Mouse (Mus musculus) heart, embryonic 15.5 days (tissue): ENCODE data around the gene Eif4g2. TPM values are rescaled to one million over a fixed set of nuclear protein-coding genes. Genes with fewer than 3 reads are reported as not detected.

Experiments used
- ATAC-seq: fragments of 200-750 bp; cut with Nextera tagmentation; replicated peaks from 2 replicates; pipeline ENCODE4 v1.8.0; 2017; ENCODE audit warnings: low read depth, moderate TSS enrichment; ENCODE audit not compliant: insufficient number of reproducible peaks, insufficient read depth, low FRiP score
- H3K27ac ChIP-seq: fragments of 300-500 bp; sonication (generic); 2 replicates; pipeline ENCODE4 v1.5.1; 2015; ENCODE audit warnings: mild to moderate bottlenecking, inconsistent platforms
- H3K27me3 ChIP-seq: fragments of 300-500 bp; sonication (generic); 2 replicates; pipeline ENCODE4 v1.6.1; 2015; ENCODE audit warnings: inconsistent platforms
- H3K36me3 ChIP-seq: fragments of 300-500 bp; sonication (generic); 2 replicates; pipeline ENCODE4 v1.6.1; 2015; ENCODE audit warnings: mild to moderate bottlenecking, inconsistent platforms
- H3K4me1 ChIP-seq: fragments of 300-500 bp; sonication (generic); replicated peaks from 2 replicates; pipeline ENCODE4 v1.6.1; 2015; ENCODE audit warnings: inconsistent platforms
- H3K4me2 ChIP-seq: fragments of 300-500 bp; sonication (generic); 2 replicates; pipeline ENCODE4 v1.6.1; 2015; ENCODE audit warnings: inconsistent platforms, mild to moderate bottlenecking, moderate library complexity
- H3K4me3 ChIP-seq: fragments of 300-500 bp; sonication (generic); 2 replicates; pipeline ENCODE4 v1.5.1; 2015; ENCODE audit warnings: mild to moderate bottlenecking, inconsistent platforms
- H3K9ac ChIP-seq: fragments of 300-500 bp; sonication (generic); 2 replicates; pipeline ENCODE4 v1.6.1; 2015; ENCODE audit warnings: mild to moderate bottlenecking, inconsistent platforms
- H3K9me3 ChIP-seq: fragments of 300-500 bp; sonication (generic); replicated peaks from 2 replicates; pipeline ENCODE4 v1.6.1; 2016; ENCODE audit warnings: inconsistent platforms
- WGBS: fragments of 180-500 bp; shearing (Covaris S2); methylation state at CpG from one replicate; pipeline ENCODE4 v1.1.7; 2015; ENCODE audit warnings: mixed read lengths; 5-methylcytosine and 5-hydroxymethylcytosine counted together
- polyA plus RNA-seq: library from polyadenylated mRNA; unstranded; fragments of >200 nt; fragmentation: Nextera tagmentation; extraction: Ambion mirVana; gene quantifications from 2 replicates; pipeline ENCODE4 v1.2.1, GENCODE M21; 2015

Gene Eif4g2
- polyA plus RNA-seq, 1 experiment from 2014 or later = 528 TPM

GRCm38 (mm10) chr7:111069439-111070166, 13.2 kb downstream of the Eif4g2 start:
- no peak overlapping the region for H3K4me3 ChIP-seq

GRCm38 (mm10) chr7:111068181-111068580, 14.6 kb downstream of the Eif4g2 start:
- H3K4me3 ChIP-seq = no peak overlapping the region
- 0 out of 2 replicates have a peak, but pooled peaks cover 3% of the 10 kb centered on the region for H3K9me3 ChIP-seq
- H3K4me1 ChIP-seq = no peaks in the 10 kb centered on the region
- 70% methylated on average over 3 of the region's 3 CpGs for WGBS
- H3K36me3 ChIP-seq = peaks cover 56% of the 10 kb centered on the region
- ATAC-seq = 0 out of 2 replicates have a peak, but pooled peaks have one; percentile 22
- no peaks in the 10 kb centered on the region for H3K27me3 ChIP-seq
- no peak overlapping the region for H3K9ac ChIP-seq
- no peak overlapping the region for H3K27ac ChIP-seq
- H3K4me2 ChIP-seq = no peak overlapping the region

More at GRCm38 (mm10) chr7:111069439-111070166, 13.2 kb downstream of the Eif4g2 start:
- H3K36me3 ChIP-seq = peaks cover 68% of the 10 kb centered on the region
- peaks cover 8% of the 10 kb centered on the region; the same call in 1 of the 2 replicates for H3K4me1 ChIP-seq
- ATAC-seq = 0 out of 2 replicates have a peak, but pooled peaks have one; percentile 14
- H3K27ac ChIP-seq = peak overlapping the region; percentile 9; the same call in 1 of the 2 replicates
- H3K9me3 ChIP-seq = 0 out of 2 replicates have a peak, but pooled peaks cover 3% of the 10 kb centered on the region
- no peaks in the 10 kb centered on the region for H3K27me3 ChIP-seq
- H3K4me2 ChIP-seq = no peak overlapping the region
- no peak overlapping the region for H3K9ac ChIP-seq
- 91% methylated on average over 7 of the region's 7 CpGs for WGBS

DNA sequence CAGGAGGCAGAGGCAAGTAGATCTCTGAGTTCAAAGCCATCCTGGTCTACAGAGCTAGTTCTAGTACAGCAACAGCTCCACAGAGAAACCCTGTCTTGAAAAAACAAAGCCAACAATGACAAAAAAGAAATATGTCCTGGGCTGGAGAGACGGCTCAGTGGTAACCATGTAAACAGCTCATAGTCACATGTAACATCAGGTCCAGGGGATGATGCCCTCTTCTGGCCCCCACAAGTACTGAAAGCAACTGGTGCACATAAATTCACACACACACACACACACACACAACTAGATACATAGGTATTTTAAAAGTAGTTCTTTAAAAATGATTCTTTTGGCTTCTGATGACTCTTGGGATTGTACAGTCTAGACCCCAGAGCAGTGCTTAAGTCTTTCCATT, 19.9 kb downstream of the Eif4g2 start:
- no peak overlapping the region for H3K4me2 ChIP-seq
- no peak overlapping the region for H3K4me3 ChIP-seq
- 95% methylated on average over 1 of the region's 1 CpGs for WGBS
- H3K27me3 ChIP-seq = no peaks in the 10 kb centered on the region
- no peak overlapping the region for H3K9ac ChIP-seq
- peaks cover 6% of the 10 kb centered on the region for H3K36me3 ChIP-seq
- H3K9me3 ChIP-seq = 0 out of 2 replicates have a peak, but pooled peaks cover 3% of the 10 kb centered on the region
- H3K4me1 ChIP-seq = no peaks in the 10 kb centered on the region
- no peak for ATAC-seq
- H3K27ac ChIP-seq = no peak overlapping the region

GRCm38 (mm10) chr7:111059527-111059926, 23.3 kb downstream of the Eif4g2 start:
- ATAC-seq = no peak
- Histone ChIP-seq H3K27ac (no peak overlapping the region), H3K9ac (no peak overlapping the region), H3K4me1 (peaks cover 17% of the 10 kb centered on the region), H3K4me2 (no peak overlapping the region), H3K4me3 (no peak overlapping the region), H3K27me3 (no peaks in the 10 kb centered on the region), H3K36me3 (peaks cover 10% of the 10 kb centered on the region; the same call in 1 of the 2 replicates), H3K9me3 (no peaks in the 10 kb centered on the region)
- 72% methylated on average over 5 of the region's 5 CpGs for WGBS

- no peak overlapping the region for H3K4me2 ChIP-seq
- H3K4me1 ChIP-seq = peaks cover 25% of the 10 kb centered on the region
- peaks cover 43% of the 10 kb centered on the region for H3K36me3 ChIP-seq
- no peak; the same call in 1 of the 2 replicates for ATAC-seq
- H3K4me3 ChIP-seq = no peak overlapping the region
- no peak overlapping the region for H3K9ac ChIP-seq
- no peaks in the 10 kb centered on the region for H3K27me3 ChIP-seq
- WGBS = 31% methylated on average over 3 of the region's 3 CpGs
- no peaks in the 10 kb centered on the region for H3K9me3 ChIP-seq
- H3K27ac ChIP-seq = peak overlapping the region; percentile 79
Measured at GRCm38 (mm10) chr7:111055984-111056657, 26.7 kb downstream of the Eif4g2 start.

DNA sequence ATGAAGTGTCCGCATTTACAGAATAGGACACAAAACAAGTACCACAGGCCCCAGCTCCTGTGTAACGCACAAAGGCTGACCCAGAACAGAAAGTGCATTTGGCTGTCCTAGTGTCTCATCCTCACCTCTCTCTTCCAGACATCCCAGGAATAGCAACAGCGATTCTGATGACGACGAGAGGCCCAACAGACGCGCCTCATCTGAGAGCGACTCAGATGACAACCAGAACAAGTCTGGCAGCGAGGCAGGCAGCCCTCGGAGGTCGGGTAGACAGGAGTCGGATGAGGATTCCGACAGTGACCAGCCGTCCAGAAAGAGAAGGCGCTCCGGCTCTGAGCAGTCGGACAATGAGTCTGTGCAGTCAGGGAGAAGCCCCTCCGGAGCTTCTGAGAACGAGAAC, 27.6 kb downstream of the Eif4g2 start:
- Histone ChIP-seq H3K4me3 (no peak overlapping the region), H3K27me3 (no peaks in the 10 kb centered on the region), H3K9ac (no peak overlapping the region), H3K9me3 (no peaks in the 10 kb centered on the region), H3K4me1 (peaks cover 25% of the 10 kb centered on the region), H3K36me3 (peaks cover 52% of the 10 kb centered on the region), H3K4me2 (0 out of 2 replicates have a peak overlapping the region, but pooled peaks have one; percentile 2), H3K27ac (peak overlapping the region; percentile 79)
- 42% methylated on average over 19 of the region's 19 CpGs for WGBS
- ATAC-seq = peak; percentile 64; the same call in 1 of the 2 replicates

GRCm38 (mm10) chr7:111049652-111050421, 33.0 kb downstream of the Eif4g2 start:
- H3K4me3 ChIP-seq = no peak overlapping the region
- H3K36me3 ChIP-seq = peaks cover 97% of the 10 kb centered on the region
- H3K27me3 ChIP-seq = no peaks in the 10 kb centered on the region
- WGBS = 54% methylated on average over 6 of the region's 6 CpGs
- no peak overlapping the region for H3K27ac ChIP-seq
- no peak overlapping the region for H3K4me2 ChIP-seq
- no peak overlapping the region for H3K9ac ChIP-seq
- peaks cover 11% of the 10 kb centered on the region for H3K4me1 ChIP-seq
- no peak; the same call in 1 of the 2 replicates for ATAC-seq
- no peaks in the 10 kb centered on the region for H3K9me3 ChIP-seq

DNA sequence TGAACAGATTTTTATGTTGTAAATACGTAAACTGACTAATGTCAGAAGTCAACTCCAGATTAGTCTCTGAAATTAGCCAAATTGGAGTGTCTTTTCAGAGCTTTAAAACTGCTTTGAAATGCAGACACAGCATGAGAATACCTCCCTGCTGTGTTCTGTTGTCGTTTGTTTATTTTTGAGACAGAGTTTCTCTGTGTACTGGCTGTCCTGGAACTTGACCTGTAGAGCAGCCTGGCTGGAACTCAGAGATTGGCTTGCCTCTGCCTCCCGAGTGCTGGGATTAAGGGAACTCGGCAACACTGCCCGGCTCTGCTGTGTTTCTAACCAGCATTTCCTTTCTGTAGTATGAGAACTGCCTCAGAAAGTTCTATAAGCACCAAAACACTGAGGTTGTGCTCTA, 33.9 kb downstream of the Eif4g2 start:
- H3K36me3 ChIP-seq = peaks cover 97% of the 10 kb centered on the region
- H3K9me3 ChIP-seq = no peaks in the 10 kb centered on the region
- no peak overlapping the region for H3K9ac ChIP-seq
- H3K4me1 ChIP-seq = peaks cover 1% of the 10 kb centered on the region
- H3K27ac ChIP-seq = no peak overlapping the region
- H3K27me3 ChIP-seq = no peaks in the 10 kb centered on the region
- 86% methylated on average over 5 of the region's 5 CpGs for WGBS
- H3K4me3 ChIP-seq = no peak overlapping the region
- H3K4me2 ChIP-seq = no peak overlapping the region
- ATAC-seq = no peak

- Histone ChIP-seq H3K4me2 (peak overlapping the region; percentile 75), H3K4me1 (peaks cover 20% of the 10 kb centered on the region), H3K9me3 (no peaks in the 10 kb centered on the region), H3K4me3 (peak overlapping the region; percentile 88), H3K9ac (peak overlapping the region; percentile 83), H3K36me3 (peaks cover 14% of the 10 kb centered on the region), H3K27ac (peak overlapping the region; percentile 98), H3K27me3 (no peaks in the 10 kb centered on the region)
- under 1% methylated on average over 29 of the region's 29 CpGs for WGBS
- ATAC-seq = peak; percentile 19; the same call in 1 of the 2 replicates
Measured at GRCm38 (mm10) chr7:111029046-111029553, 53.7 kb downstream of the Eif4g2 start.

DNA sequence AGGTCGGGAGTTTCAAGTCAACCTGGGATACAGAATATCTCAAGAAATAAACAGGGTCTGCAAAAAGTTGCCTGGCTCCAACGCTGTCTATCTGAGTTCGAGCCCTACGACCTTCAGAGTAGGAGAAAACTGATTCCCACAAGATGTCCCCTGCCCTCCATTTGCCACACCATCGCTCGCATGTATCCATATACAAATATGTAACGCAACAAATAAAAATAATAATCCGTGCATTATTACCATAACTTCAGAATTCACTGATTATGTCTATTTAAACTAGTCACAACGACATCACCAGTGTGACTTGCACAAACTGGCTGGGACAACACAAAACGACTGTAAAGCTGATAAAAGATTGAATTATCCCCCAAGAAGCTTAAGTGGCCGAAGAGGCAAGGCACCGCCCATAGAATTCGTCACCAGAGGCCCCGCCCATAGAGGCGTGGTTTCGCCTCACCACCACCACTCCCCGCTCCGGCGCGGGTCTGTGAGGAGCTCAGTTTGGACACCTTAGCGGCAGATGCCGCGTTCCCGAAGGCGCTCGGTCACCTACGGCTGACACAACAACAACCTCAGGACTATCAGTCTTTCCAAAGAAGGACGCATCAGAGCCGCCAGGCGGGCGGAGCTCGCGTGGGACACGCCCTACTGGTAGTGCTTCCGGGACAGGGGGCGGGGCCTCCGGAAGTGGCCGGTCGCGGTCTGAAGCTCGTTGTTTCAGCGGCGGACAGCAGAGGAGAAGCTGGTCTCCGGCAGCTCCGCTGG, 54.4 kb downstream of the Eif4g2 start, which contains the start of gene Ctr9:
Gene Ctr9, plus strand, starts transcription at position 671 of the 765 bp plus-strand sequence.
- H3K9me3 ChIP-seq = no peaks in the 10 kb centered on the region
- WGBS = 6% methylated on average over 45 of the region's 45 CpGs
- H3K27ac ChIP-seq = peak within 1 kb of the TSS; percentile 98
- peak within 1 kb of the TSS; percentile 83 for H3K9ac ChIP-seq
- H3K4me1 ChIP-seq = peaks cover 22% of the 10 kb centered on the region
- peak within 1 kb of the TSS; percentile 88 for H3K4me3 ChIP-seq
- no peaks in the 10 kb centered on the region for H3K27me3 ChIP-seq
- H3K36me3 ChIP-seq = peaks cover 10% of the 10 kb centered on the region; the same call in 1 of the 2 replicates
- peak; percentile 96 for ATAC-seq
- peak within 1 kb of the TSS; percentile 75 for H3K4me2 ChIP-seq
